Mouse (Mus musculus): ENCODE results near the gene Diexf. TPM values are rescaled to one million over a fixed set of nuclear protein-coding genes. Genes with fewer than 3 reads are reported as not detected.
A peak's percentile ranks its signal among the peaks of the same experiment; 100 is the strongest.

Diexf gene
- polyA plus RNA-seq, 1 experiment from 2014 or later: 10.6 TPM

- Histone ChIP-seq H3K4me2 (replicated peaks; ENCODE audit: low read depth, low read length) (no peak overlapping the region), H3K9me3 (ENCODE audit: control insufficient read depth, low read depth, low read length) (no peaks in the 10 kb centered on the region), H3K27me3 (ENCODE audit: control insufficient read depth, insufficient read depth, low read length) (no peaks in the 10 kb centered on the region), H3K4me1 (ENCODE audit: control insufficient read depth, insufficient read depth, low read length) (peaks cover 14% of the 10 kb centered on the region; the same call in 1 of the 2 replicates), H3K9ac (replicated peaks; ENCODE audit: low read depth, low read length) (no peak overlapping the region), H3K27ac (ENCODE audit: low read length) (no peak overlapping the region), H3K4me3 (ENCODE audit: low read depth, low read length) (no peak overlapping the region), H3K36me3 (ENCODE audit: control insufficient read depth, insufficient read depth, low read length) (no peaks in the 10 kb centered on the region)
- ATAC-seq (ENCODE audit: insufficient number of reproducible peaks, insufficient read depth, low FRiP score, low read depth): no peak
- WGBS: 73% methylated on average over 3 of the region's 3 CpGs
Observed at GRCm38 (mm10) chr1:193089683-193090082, 40.4 kb downstream of the Diexf start.

GRCm38 (mm10) chr1:193089211-193089610 is 40.9 kb downstream of the Diexf start:
- H3K9ac ChIP-seq (replicated peaks; ENCODE audit: low read depth, low read length): no peak overlapping the region
- no peaks in the 10 kb centered on the region for H3K9me3 ChIP-seq (ENCODE audit: control insufficient read depth, low read depth, low read length)
- H3K36me3 ChIP-seq (ENCODE audit: control insufficient read depth, insufficient read depth, low read length): no peaks in the 10 kb centered on the region
- H3K27me3 ChIP-seq (ENCODE audit: control insufficient read depth, insufficient read depth, low read length): no peaks in the 10 kb centered on the region
- no peak overlapping the region for H3K4me2 ChIP-seq (replicated peaks; ENCODE audit: low read depth, low read length)
- 87% methylated on average over 6 of the region's 6 CpGs for WGBS
- H3K4me3 ChIP-seq (ENCODE audit: low read depth, low read length): no peak overlapping the region
- no peak for ATAC-seq (ENCODE audit: insufficient number of reproducible peaks, insufficient read depth, low FRiP score, low read depth)
- H3K4me1 ChIP-seq (ENCODE audit: control insufficient read depth, insufficient read depth, low read length): peaks cover 14% of the 10 kb centered on the region; the same call in 1 of the 2 replicates
- H3K27ac ChIP-seq (ENCODE audit: low read length): no peak overlapping the region

GRCm38 (mm10) chr1:193086842-193087476 is 43.1 kb downstream of the Diexf start:
- H3K27ac ChIP-seq (ENCODE audit: low read length): peak overlapping the region; percentile 52; the same call in 1 of the 2 replicates
- no peak overlapping the region for H3K9ac ChIP-seq (replicated peaks; ENCODE audit: low read depth, low read length)

GRCm38 (mm10) chr1:193086111-193086841 is 43.8 kb downstream of the Diexf start:
- WGBS: 73% methylated on average over 4 of the region's 4 CpGs
- Histone ChIP-seq H3K9me3 (ENCODE audit: control insufficient read depth, low read depth, low read length) (no peaks in the 10 kb centered on the region), H3K4me1 (ENCODE audit: control insufficient read depth, insufficient read depth, low read length) (peaks cover 18% of the 10 kb centered on the region; the same call in 1 of the 2 replicates), H3K4me3 (ENCODE audit: low read depth, low read length) (no peak overlapping the region), H3K27ac (ENCODE audit: low read length) (no peak overlapping the region), H3K36me3 (ENCODE audit: control insufficient read depth, insufficient read depth, low read length) (no peaks in the 10 kb centered on the region), H3K4me2 (replicated peaks; ENCODE audit: low read depth, low read length) (no peak overlapping the region), H3K27me3 (ENCODE audit: control insufficient read depth, insufficient read depth, low read length) (no peaks in the 10 kb centered on the region), H3K9ac (replicated peaks; ENCODE audit: low read depth, low read length) (no peak overlapping the region)
- ATAC-seq (ENCODE audit: insufficient number of reproducible peaks, insufficient read depth, low FRiP score, low read depth): 0 out of 2 replicates have a peak, but pooled peaks have one; percentile 8

More at GRCm38 (mm10) chr1:193086842-193087476, 43.1 kb downstream of the Diexf start:
- no peak overlapping the region for H3K4me3 ChIP-seq (ENCODE audit: low read depth, low read length)
- peaks cover 17% of the 10 kb centered on the region; the same call in 1 of the 2 replicates for H3K4me1 ChIP-seq (ENCODE audit: control insufficient read depth, insufficient read depth, low read length)
- H3K9me3 ChIP-seq (ENCODE audit: control insufficient read depth, low read depth, low read length): no peaks in the 10 kb centered on the region
- H3K4me2 ChIP-seq (replicated peaks; ENCODE audit: low read depth, low read length): no peak overlapping the region
- ATAC-seq (ENCODE audit: insufficient number of reproducible peaks, insufficient read depth, low FRiP score, low read depth): peak; percentile 77; the same call in 1 of the 2 replicates
- 31% methylated on average over 9 of the region's 9 CpGs for WGBS
- H3K36me3 ChIP-seq (ENCODE audit: control insufficient read depth, insufficient read depth, low read length): no peaks in the 10 kb centered on the region
- H3K27me3 ChIP-seq (ENCODE audit: control insufficient read depth, insufficient read depth, low read length): no peaks in the 10 kb centered on the region

- Histone ChIP-seq H3K36me3 (ENCODE audit: control insufficient read depth, insufficient read depth, low read length) (no peaks in the 10 kb centered on the region), H3K9me3 (ENCODE audit: control insufficient read depth, low read depth, low read length) (no peaks in the 10 kb centered on the region), H3K9ac (replicated peaks; ENCODE audit: low read depth, low read length) (no peak overlapping the region), H3K4me3 (ENCODE audit: low read depth, low read length) (no peak overlapping the region), H3K27ac (ENCODE audit: low read length) (no peak overlapping the region), H3K4me1 (ENCODE audit: control insufficient read depth, insufficient read depth, low read length) (peaks cover 18% of the 10 kb centered on the region; the same call in 1 of the 2 replicates), H3K27me3 (ENCODE audit: control insufficient read depth, insufficient read depth, low read length) (no peaks in the 10 kb centered on the region), H3K4me2 (replicated peaks; ENCODE audit: low read depth, low read length) (no peak overlapping the region)
- ATAC-seq (ENCODE audit: insufficient number of reproducible peaks, insufficient read depth, low FRiP score, low read depth): no peak
- 67% methylated on average over 5 of the region's 5 CpGs for WGBS
Observed at GRCm38 (mm10) chr1:193085541-193086020, 44.5 kb downstream of the Diexf start.

GRCm38 (mm10) chr1:193084016-193084415 is 46.1 kb downstream of the Diexf start:
- 91% methylated on average over 1 of the region's 1 CpGs for WGBS
- Histone ChIP-seq H3K4me2 (replicated peaks; ENCODE audit: low read depth, low read length) (no peak overlapping the region), H3K36me3 (ENCODE audit: control insufficient read depth, insufficient read depth, low read length) (no peaks in the 10 kb centered on the region), H3K27ac (ENCODE audit: low read length) (no peak overlapping the region), H3K4me1 (ENCODE audit: control insufficient read depth, insufficient read depth, low read length) (peaks cover 18% of the 10 kb centered on the region; the same call in 1 of the 2 replicates), H3K9ac (replicated peaks; ENCODE audit: low read depth, low read length) (no peak overlapping the region), H3K4me3 (ENCODE audit: low read depth, low read length) (no peak overlapping the region), H3K9me3 (ENCODE audit: control insufficient read depth, low read depth, low read length) (no peaks in the 10 kb centered on the region), H3K27me3 (ENCODE audit: control insufficient read depth, insufficient read depth, low read length) (no peaks in the 10 kb centered on the region)
- ATAC-seq (ENCODE audit: insufficient number of reproducible peaks, insufficient read depth, low FRiP score, low read depth): no peak

GRCm38 (mm10) chr1:193083051-193083450 is 47.0 kb downstream of the Diexf start:
- H3K4me1 ChIP-seq (ENCODE audit: control insufficient read depth, insufficient read depth, low read length): peaks cover 18% of the 10 kb centered on the region; the same call in 1 of the 2 replicates
- WGBS: 79% methylated on average over 7 of the region's 7 CpGs

GRCm38 (mm10) chr1:193082311-193082921 is 47.7 kb downstream of the Diexf start:
- Histone ChIP-seq H3K9me3 (ENCODE audit: control insufficient read depth, low read depth, low read length) (no peaks in the 10 kb centered on the region), H3K27me3 (ENCODE audit: control insufficient read depth, insufficient read depth, low read length) (no peaks in the 10 kb centered on the region), H3K4me3 (ENCODE audit: low read depth, low read length) (no peak overlapping the region), H3K9ac (replicated peaks; ENCODE audit: low read depth, low read length) (no peak overlapping the region), H3K27ac (ENCODE audit: low read length) (no peak overlapping the region), H3K36me3 (ENCODE audit: control insufficient read depth, insufficient read depth, low read length) (no peaks in the 10 kb centered on the region), H3K4me2 (replicated peaks; ENCODE audit: low read depth, low read length) (no peak overlapping the region), H3K4me1 (ENCODE audit: control insufficient read depth, insufficient read depth, low read length) (peaks cover 15% of the 10 kb centered on the region; the same call in 1 of the 2 replicates)
- ATAC-seq (ENCODE audit: insufficient number of reproducible peaks, insufficient read depth, low FRiP score, low read depth): no peak
- 35% methylated on average over 10 of the region's 10 CpGs for WGBS

More at GRCm38 (mm10) chr1:193083051-193083450, 47.0 kb downstream of the Diexf start:
- no peaks in the 10 kb centered on the region for H3K9me3 ChIP-seq (ENCODE audit: control insufficient read depth, low read depth, low read length)
- no peak overlapping the region for H3K9ac ChIP-seq (replicated peaks; ENCODE audit: low read depth, low read length)
- H3K27me3 ChIP-seq (ENCODE audit: control insufficient read depth, insufficient read depth, low read length): no peaks in the 10 kb centered on the region
- ATAC-seq (ENCODE audit: insufficient number of reproducible peaks, insufficient read depth, low FRiP score, low read depth): no peak
- no peak overlapping the region for H3K4me3 ChIP-seq (ENCODE audit: low read depth, low read length)
- no peak overlapping the region for H3K4me2 ChIP-seq (replicated peaks; ENCODE audit: low read depth, low read length)
- H3K36me3 ChIP-seq (ENCODE audit: control insufficient read depth, insufficient read depth, low read length): no peaks in the 10 kb centered on the region
- no peak overlapping the region for H3K27ac ChIP-seq (ENCODE audit: low read length)
